Mouse (Mus musculus) erythroblast, embryonic 14.5 days (primary cell): ENCODE data around the gene Tenm4.

Experiments
- GATA1 ChIP-seq: IDR thresholded peaks from 2 replicates; pipeline ENCODE4 v1.6.1; 2012; ENCODE audit warnings: low read length, inconsistent platforms, mixed read lengths
- TAL1 ChIP-seq: IDR thresholded peaks from 3 replicates; pipeline ENCODE4 v1.6.1; 2012; ENCODE audit warnings: low read length, inconsistent platforms, mixed read lengths

- no peak for TF ChIP-seq GATA1
- TF ChIP-seq TAL1, result no peak
Measured at GRCm38 (mm10) chr7:96539248-96540034, 368.4 kb downstream of the Tenm4 start.
